Mouse (Mus musculus) layer of hippocampus, adult 2 months (tissue): ENCODE results near the gene Ptgis. TPM values are rescaled to one million over a fixed set of nuclear protein-coding genes. Genes with fewer than 3 reads are reported as not detected.

Experiments
- DNase-seq, 2 experiments: peaks; one replicate each; pipeline ENCODE4 v3.0.0; 2022; ENCODE audit warnings: low spot score in 2 of 2
- H3K27ac ChIP-seq: fragments of 200-600 bp; 2 replicates; pipeline ENCODE4 v1.8.1; 2022
- H3K4me3 ChIP-seq: fragments of 200-600 bp; 2 replicates; pipeline ENCODE4 v1.8.1; 2022; ENCODE audit warnings: mild to moderate bottlenecking
- CTCF ChIP-seq: fragments of 200-600 bp; conservative IDR thresholded peaks from 2 replicates; pipeline ENCODE4 v1.8.1; 2022; ENCODE audit warnings: antibody characterized with exemption, mild to moderate bottlenecking, moderate library complexity
- total RNA-seq, 2 experiments: library from RNA; stranded (reverse); gene quantifications; 2 replicates each; pipeline ENCODE4 v1.2.3; 2021

Ptgis gene
- total RNA-seq, 2 experiments from 2014 or later: 0.72 to 0.81 TPM

GRCm38 (mm10) chr2:167188315-167189207 lies 51.8 kb downstream of the Ptgis start:
- DNase-seq: peak in 1 of 2 experiments; percentile 52
- H3K27ac ChIP-seq: peak overlapping the region; percentile 93
- H3K4me3 ChIP-seq: peak overlapping the region; percentile 75
- peak; percentile 66 for TF ChIP-seq CTCF

- no peak for TF ChIP-seq CTCF
- H3K27ac ChIP-seq: peak overlapping the region; percentile 93
- H3K4me3 ChIP-seq: peak overlapping the region; percentile 29
- no peak for DNase-seq
Observed at GRCm38 (mm10) chr2:167187119-167187518, 53.3 kb downstream of the Ptgis start.

DNA sequence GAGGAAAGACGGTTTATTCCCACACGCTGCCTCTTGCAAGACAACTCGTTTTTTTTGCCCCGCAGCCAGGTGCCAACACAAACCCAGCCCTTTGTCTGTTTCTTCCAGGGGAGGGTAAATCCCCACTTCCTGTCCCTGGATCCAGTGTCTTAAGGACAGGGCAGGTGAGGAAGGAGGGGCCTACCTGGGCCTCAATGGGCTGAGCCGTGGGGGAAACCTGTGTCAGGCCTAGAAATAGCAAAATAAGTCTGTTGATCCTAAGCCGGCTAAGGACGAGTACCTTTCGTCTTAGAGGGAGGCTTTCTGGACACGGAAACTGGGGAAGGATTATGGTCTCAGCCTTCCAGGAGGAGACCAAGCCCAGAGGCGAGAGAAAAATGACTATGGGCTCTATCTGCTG lies 53.9 kb downstream of the Ptgis start:
- no peak for DNase-seq
- H3K4me3 ChIP-seq: peak overlapping the region; percentile 29
- no peak for TF ChIP-seq CTCF
- peak overlapping the region; percentile 93 for H3K27ac ChIP-seq

- peak overlapping the region; percentile 93 for H3K27ac ChIP-seq
- no peak for TF ChIP-seq CTCF
- DNase-seq: no peak
- H3K4me3 ChIP-seq: peak overlapping the region; percentile 24
Observed at GRCm38 (mm10) chr2:167186003-167186402, 54.4 kb downstream of the Ptgis start.

- DNase-seq: no peak
- Histone ChIP-seq H3K4me3 (peak overlapping the region; percentile 24), H3K27ac (peak overlapping the region; percentile 93)
- TF ChIP-seq CTCF: no peak
Observed at GRCm38 (mm10) chr2:167185432-167185831, 55.0 kb downstream of the Ptgis start.

DNA sequence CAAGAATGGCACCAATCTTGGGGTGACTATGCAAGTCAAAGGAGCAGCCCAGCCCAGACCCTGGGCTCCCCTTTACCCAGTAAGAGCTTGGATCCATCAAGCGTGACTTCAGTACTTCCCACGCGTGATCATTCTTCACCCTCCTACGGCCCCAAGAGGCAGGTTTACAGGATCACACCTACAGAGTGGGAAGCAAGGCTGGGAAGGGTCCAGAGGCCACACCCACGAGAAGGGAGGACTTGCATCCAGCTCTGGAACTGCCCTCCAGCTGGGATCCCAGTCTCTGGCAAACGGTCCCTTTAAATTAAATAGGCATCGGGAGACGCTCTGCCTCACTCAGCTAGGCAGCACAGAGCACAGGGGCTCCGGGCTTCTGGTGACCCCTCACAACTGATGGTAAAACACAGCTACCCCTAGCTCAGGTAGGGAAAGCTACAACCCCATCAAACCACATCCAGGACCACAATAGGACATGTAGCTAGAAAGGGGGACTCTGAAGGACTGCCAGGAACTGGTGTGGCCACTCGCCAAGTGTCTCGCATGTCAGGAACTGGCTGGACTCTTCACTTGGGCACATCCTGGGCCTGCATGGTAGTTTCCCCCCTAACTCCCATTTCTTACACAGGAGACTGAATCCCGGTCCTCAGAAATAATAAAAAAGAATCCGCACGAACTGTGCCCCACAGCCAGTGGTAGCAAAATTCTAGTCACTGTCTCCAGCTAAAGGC lies 58.6 kb downstream of the Ptgis start:
- DNase-seq: no peak
- Histone ChIP-seq H3K4me3 (no peak overlapping the region), H3K27ac (0 out of 2 replicates have a peak overlapping the region, but pooled peaks have one; percentile 8)
- no peak for TF ChIP-seq CTCF

DNA sequence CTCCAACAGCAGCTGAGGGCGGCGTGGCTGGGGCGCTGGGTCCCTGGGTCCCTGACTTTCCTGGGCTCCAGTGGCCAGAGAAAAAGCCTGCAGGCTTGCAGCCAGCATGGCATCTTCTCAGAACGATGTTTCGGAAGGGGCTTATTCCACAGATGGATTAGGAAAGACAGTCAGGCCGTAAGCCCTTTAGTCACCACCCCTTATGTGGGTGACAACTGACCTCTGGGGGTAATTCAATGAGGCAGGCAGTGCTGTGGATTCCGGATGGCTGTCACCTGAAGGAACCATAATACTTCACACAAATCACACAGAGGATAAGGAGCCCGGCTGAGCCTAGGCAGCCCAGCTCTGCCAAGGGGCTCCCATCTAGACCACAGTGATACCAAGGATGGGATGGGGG lies 59.3 kb downstream of the Ptgis start:
- H3K27ac ChIP-seq: peak overlapping the region; percentile 43; the same call in 1 of the 2 replicates
- no peak for DNase-seq
- H3K4me3 ChIP-seq: no peak overlapping the region
- TF ChIP-seq CTCF: no peak

DNA sequence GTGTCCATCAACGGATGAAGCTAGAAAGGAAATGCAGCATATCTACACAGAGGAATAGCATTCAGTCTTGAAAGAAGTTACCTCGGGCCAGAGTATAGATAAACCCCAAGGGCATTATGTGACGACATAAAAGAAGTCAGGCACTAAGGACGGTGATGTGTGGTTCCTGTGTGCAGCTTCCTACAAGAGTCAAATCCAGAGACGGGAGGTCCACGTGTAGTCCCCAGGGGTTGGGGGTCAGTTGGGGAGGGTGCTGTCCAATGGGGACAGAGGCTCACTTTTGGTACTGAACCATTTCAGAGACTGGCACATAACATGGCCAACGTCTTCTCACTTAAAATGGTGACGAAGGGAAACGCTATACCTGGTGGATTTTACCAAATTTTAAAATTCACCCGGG lies 61.1 kb downstream of the Ptgis start:
- TF ChIP-seq CTCF: no peak
- no peak for DNase-seq
- Histone ChIP-seq H3K4me3 (no peak overlapping the region), H3K27ac (no peak overlapping the region)

DNA sequence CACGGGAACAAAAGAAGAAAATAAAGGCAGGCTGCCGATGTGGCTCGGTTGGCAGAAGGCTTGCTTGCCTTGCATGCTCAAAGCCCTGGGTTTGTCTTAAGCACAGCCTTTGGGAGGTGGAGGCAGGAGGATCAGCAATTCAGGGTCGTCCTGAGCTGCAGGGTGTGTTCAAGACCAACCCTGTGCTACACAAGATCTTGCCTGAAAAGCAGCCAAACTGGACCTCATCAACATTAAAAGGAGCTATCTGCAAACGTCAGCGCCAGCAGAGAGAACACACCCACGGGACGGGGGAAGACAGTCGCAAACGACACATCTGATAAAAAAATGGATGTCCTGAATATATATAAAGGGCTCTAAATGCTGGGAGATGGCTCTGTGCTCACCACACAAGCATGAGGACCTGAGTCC lies 63.2 kb downstream of the Ptgis start:
- no peak overlapping the region for H3K4me3 ChIP-seq
- no peak for DNase-seq
- no peak for TF ChIP-seq CTCF
- H3K27ac ChIP-seq: peak overlapping the region; percentile 71; the same call in 1 of the 2 replicates

- no peak for DNase-seq
Observed at GRCm38 (mm10) chr2:167175284-167175683, 65.1 kb downstream of the Ptgis start.

DNA sequence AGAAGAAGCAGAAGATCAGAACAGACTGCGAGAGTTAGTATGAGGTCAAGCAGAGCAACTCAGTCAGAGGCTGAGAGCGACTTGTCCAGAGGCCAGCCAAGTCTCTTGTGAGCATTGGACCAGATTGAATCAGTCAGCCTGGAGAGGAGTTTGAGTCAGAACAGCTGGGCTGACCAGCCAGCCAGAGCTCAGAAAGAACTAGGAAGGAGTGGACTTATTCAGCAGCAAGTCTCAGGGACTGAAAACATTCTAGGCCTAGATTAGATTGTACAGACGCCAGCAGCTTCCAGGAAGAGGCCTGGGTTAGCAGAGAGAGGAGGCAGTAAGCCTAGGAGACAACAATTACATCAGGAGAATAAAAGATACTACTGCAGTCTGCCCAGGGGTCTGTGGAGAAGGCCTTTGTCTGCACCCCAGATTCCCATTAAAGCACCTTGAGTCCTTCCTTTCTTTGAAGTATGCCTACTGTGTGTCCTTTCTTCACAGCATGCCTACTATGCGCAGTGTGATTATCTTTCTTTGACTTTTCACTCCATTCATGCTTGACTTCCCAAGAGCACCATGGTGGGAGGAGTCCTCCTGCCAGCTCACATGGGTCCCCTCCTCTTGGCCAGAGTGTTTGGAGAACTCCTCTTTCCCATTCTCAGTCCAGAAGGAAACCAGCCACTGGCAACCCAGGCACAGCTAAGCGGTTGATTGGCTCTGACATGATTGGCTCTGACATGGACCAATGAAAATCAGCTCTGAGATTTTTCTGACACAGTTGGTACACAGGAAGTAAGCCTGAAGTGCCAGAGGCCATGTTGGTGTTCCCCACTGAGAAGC lies 67.1 kb downstream of the Ptgis start:
- DNase-seq: no peak
- TF ChIP-seq CTCF: no peak

More at GRCm38 (mm10) chr2:167175284-167175683, 65.1 kb downstream of the Ptgis start:
- Histone ChIP-seq H3K27ac (no peak overlapping the region), H3K4me3 (no peak overlapping the region)
- TF ChIP-seq CTCF: no peak

GRCm38 (mm10) chr2:167167515-167168212 lies 72.7 kb downstream of the Ptgis start:
- peak overlapping the region; percentile 55 for H3K27ac ChIP-seq
- no peak for DNase-seq

More for the DNA sequence above, 67.1 kb downstream of the Ptgis start:
- Histone ChIP-seq H3K4me3 (no peak overlapping the region), H3K27ac (no peak overlapping the region)

More at GRCm38 (mm10) chr2:167167515-167168212, 72.7 kb downstream of the Ptgis start:
- TF ChIP-seq CTCF: no peak
- H3K4me3 ChIP-seq: no peak overlapping the region
